Mouse (Mus musculus) megakaryocyte, embryonic 14.5 days (primary cell): ENCODE measurements around the gene Tmc5.

Experiments used
- FLI1 ChIP-seq: IDR thresholded peaks from 2 replicates; pipeline ENCODE4 v1.6.1; 2012; ENCODE audit warnings: low read length, inconsistent platforms, mixed read lengths
- GATA1 ChIP-seq: IDR thresholded peaks from 3 replicates; pipeline ENCODE4 v1.6.1; 2012; ENCODE audit warnings: mixed read lengths, low read length, inconsistent platforms, borderline replicate concordance

DNA sequence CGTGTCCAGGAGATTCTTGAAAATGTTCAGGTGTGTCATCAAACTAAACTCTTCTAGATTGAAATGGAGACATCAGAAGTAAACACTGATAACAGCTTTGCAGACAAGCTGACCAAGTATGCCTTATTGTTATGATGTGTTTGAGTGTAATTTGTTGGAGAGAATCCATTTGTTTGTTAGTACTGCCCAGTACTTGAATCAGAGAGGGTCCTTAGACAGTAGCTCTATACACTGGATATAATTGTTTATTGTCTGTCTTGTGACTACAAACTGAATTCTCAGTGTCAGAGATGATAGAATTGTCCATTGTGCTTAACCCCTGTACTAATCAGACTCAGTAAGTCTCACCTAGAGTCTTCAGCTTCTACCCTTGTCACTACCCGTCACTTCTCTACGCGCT is 121.0 kb downstream of the Tmc5 start:
- no peak for TF ChIP-seq FLI1
- no peak for TF ChIP-seq GATA1
